Mouse (Mus musculus): Measurements from ENCODE around the gene Nup85.

Nup85 gene

GRCm38 (mm10) chr11:115614346-115615107, 50.3 kb downstream of the Nup85 start:
- DNase-seq: no peak

- no peak for DNase-seq
Observed at GRCm38 (mm10) chr11:115615108-115615825, 51.0 kb downstream of the Nup85 start.

- no peak for DNase-seq
Observed at GRCm38 (mm10) chr11:115615875-115616274, 51.6 kb downstream of the Nup85 start.

- DNase-seq: no peak
Observed at GRCm38 (mm10) chr11:115616371-115616770, 52.1 kb downstream of the Nup85 start.

GRCm38 (mm10) chr11:115616893-115617292, 52.7 kb downstream of the Nup85 start:
- DNase-seq: no peak

GRCm38 (mm10) chr11:115618001-115618400, 53.8 kb downstream of the Nup85 start:
- no peak for DNase-seq

GRCm38 (mm10) chr11:115618732-115619516, 54.7 kb downstream of the Nup85 start:
- no peak for DNase-seq

- DNase-seq: no peak
Observed at GRCm38 (mm10) chr11:115619949-115620348, 55.7 kb downstream of the Nup85 start.

- no peak for DNase-seq
Observed at GRCm38 (mm10) chr11:115623487-115624070, 59.3 kb downstream of the Nup85 start.

GRCm38 (mm10) chr11:115625877-115626276, 61.6 kb downstream of the Nup85 start:
- DNase-seq: no peak

- no peak for DNase-seq
Observed at GRCm38 (mm10) chr11:115626824-115627616, 62.8 kb downstream of the Nup85 start.

- DNase-seq: peak; percentile 99
Observed at GRCm38 (mm10) chr11:115627705-115628464, 63.7 kb downstream of the Nup85 start, which contains the start of gene Slc25a19. Gene Slc25a19, minus strand, starts transcription at chr11:115628295.

- DNase-seq: no peak
Observed at GRCm38 (mm10) chr11:115628465-115629101, 64.3 kb downstream of the Nup85 start.

- no peak for DNase-seq
Observed at GRCm38 (mm10) chr11:115629734-115630531, 65.7 kb downstream of the Nup85 start.

- no peak for DNase-seq
Observed at GRCm38 (mm10) chr11:115630532-115631504, 66.6 kb downstream of the Nup85 start.

GRCm38 (mm10) chr11:115631505-115631890, 67.3 kb downstream of the Nup85 start:
- no peak for DNase-seq

- no peak for DNase-seq
Observed at GRCm38 (mm10) chr11:115632247-115632646, 68.0 kb downstream of the Nup85 start.

GRCm38 (mm10) chr11:115632862-115633261, 68.6 kb downstream of the Nup85 start:
- no peak for DNase-seq

Data from right cerebral cortex, postnatal 14 days (tissue).